Mouse (Mus musculus) thymus, postnatal 14 days (tissue): Measurements from ENCODE around the gene Usp54.
"Not testable (repeated sequence)": the region's sequence is repeated elsewhere in the genome, so short reads cannot be mapped to it uniquely, and the experiment has no call there.

Experiments used
- DNase-seq: peaks from one replicate; pipeline ENCODE4 v3.0.0; 2021

The Usp54 gene

GRCm38 (mm10) chr14:20607396-20608126 lies 33.3 kb downstream of the Usp54 start:
- no peak for DNase-seq

- no peak for DNase-seq
These were observed 39.6 kb downstream of the Usp54 start for GRCm38 (mm10) chr14:20601287-20601686.

- DNase-seq, result no peak
These were observed 40.7 kb downstream of the Usp54 start for GRCm38 (mm10) chr14:20600203-20600602.

GRCm38 (mm10) chr14:20599542-20599941 lies 41.3 kb downstream of the Usp54 start:
- DNase-seq, result no peak

GRCm38 (mm10) chr14:20595781-20596180 lies 45.1 kb downstream of the Usp54 start:
- DNase-seq, result no peak

GRCm38 (mm10) chr14:20587458-20587857 lies 53.4 kb downstream of the Usp54 start:
- no peak for DNase-seq

GRCm38 (mm10) chr14:20578822-20579407 lies 61.9 kb downstream of the Usp54 start:
- no peak for DNase-seq

- peak; percentile 75 for DNase-seq
These were observed 64.7 kb downstream of the Usp54 start for GRCm38 (mm10) chr14:20576179-20576578.

- not testable (repeated sequence) for DNase-seq
These were observed 67.7 kb downstream of the Usp54 start for GRCm38 (mm10) chr14:20573196-20573595.

GRCm38 (mm10) chr14:20565256-20566021 lies 75.4 kb downstream of the Usp54 start:
- DNase-seq, result no peak

- DNase-seq, result peak; percentile 53
These were observed 76.2 kb downstream of the Usp54 start for GRCm38 (mm10) chr14:20564692-20565091.

- DNase-seq, result no peak
These were observed 79.0 kb downstream of the Usp54 start for GRCm38 (mm10) chr14:20561897-20562296.

- no peak for DNase-seq
These were observed 90.7 kb downstream of the Usp54 start for GRCm38 (mm10) chr14:20550136-20550535.

GRCm38 (mm10) chr14:20546415-20546814 lies 94.4 kb downstream of the Usp54 start, which contains the start of gene Ppp3cb:
Gene Ppp3cb, minus strand, starts transcription at chr14:20546573.
- peak; percentile 87 for DNase-seq

- peak; percentile 91 for DNase-seq
These were observed 95.1 kb downstream of the Usp54 start for GRCm38 (mm10) chr14:20545529-20546331.

- DNase-seq, result peak; percentile 7
These were observed 96.1 kb downstream of the Usp54 start for GRCm38 (mm10) chr14:20544467-20545411.

GRCm38 (mm10) chr14:20529643-20530042 lies 111.2 kb downstream of the Usp54 start:
- DNase-seq, result no peak

GRCm38 (mm10) chr14:20520179-20520578 lies 120.7 kb downstream of the Usp54 start:
- DNase-seq, result no peak

GRCm38 (mm10) chr14:20508424-20508823 lies 132.4 kb downstream of the Usp54 start:
- no peak for DNase-seq

GRCm38 (mm10) chr14:20502966-20503365 lies 137.9 kb downstream of the Usp54 start:
- DNase-seq, result no peak

- DNase-seq, result no peak
These were observed 140.9 kb downstream of the Usp54 start for GRCm38 (mm10) chr14:20499982-20500381.
